Mouse (Mus musculus): ENCODE measurements around the gene Cyth1.

The Cyth1 gene

DNA sequence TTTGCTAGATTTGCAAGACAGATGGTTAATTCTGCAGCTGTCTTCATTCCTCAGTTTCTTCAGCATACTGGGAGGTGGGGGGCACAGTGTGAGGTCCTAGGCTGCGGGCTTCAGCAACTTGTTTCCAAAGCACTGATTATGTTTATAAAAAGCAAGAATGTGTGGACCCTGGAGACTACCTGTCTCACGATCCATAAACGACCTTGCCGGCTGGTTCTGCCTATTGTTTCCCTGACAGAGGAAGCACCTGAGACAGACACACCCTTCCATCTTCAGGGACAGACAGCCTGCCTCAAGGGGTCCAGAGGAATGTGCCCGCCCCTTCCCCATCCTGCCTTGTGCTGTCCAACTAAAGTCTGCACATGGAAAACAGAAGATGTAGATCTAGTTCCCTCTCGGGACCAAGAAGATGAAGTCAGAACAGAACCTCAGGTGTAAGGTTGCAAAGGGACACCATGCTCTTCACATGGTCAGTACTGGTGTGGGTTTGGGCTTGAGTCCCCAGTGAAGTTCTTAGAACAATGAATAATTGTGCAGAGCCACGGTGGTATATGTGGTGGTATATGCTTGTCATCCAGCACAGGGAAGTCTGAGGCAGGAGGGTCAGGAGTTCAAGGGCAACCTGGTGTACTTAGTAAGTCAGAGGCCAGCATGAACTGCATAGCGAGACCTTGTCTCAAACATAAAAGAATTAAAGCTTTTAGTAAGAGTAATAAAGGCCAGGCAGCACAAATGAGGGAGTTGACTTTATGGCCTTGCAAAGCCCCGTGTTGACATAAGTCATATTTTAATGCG lies 107.4 kb downstream of the Cyth1 start:
- in situ Hi-C loops (cut with MboI; ENCODE audit: low pct_unique_long_range_greater_than_20kb in 1 of 2, low sequenced_read_pairs in 2 of 2, unreplicated experiment in 1 of 2): no loop called here

GRCm38 (mm10) chr11:118138347-118138746 lies 110.0 kb downstream of the Cyth1 start:
- in situ Hi-C loops (cut with MboI; ENCODE audit: low pct_unique_long_range_greater_than_20kb in 1 of 2, low sequenced_read_pairs in 2 of 2, unreplicated experiment in 1 of 2): no loop called here

DNA sequence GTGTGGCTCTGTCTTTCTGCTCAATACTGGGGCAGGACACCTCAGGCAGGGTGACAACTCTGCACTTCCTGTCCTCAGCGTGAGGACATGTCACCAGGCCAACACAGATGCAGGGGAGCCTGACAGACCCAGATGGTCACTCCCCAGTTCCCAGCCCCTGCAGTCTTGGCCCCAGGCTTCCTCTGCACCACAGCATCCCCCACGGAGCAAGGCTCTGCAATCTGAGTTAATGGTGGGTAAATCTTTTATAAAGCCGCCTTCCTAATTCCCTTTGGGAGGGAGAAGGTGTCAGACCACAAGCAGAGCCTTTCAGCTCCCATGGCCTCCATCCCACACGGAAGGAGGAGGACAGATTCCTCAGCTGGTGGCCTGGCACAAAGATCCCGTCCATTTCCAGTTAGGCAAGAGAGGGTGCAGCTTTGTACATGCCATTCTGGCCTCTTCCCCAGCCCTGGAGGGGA lies 112.2 kb downstream of the Cyth1 start:
- in situ Hi-C loops (cut with MboI; ENCODE audit: low pct_unique_long_range_greater_than_20kb in 1 of 2, low sequenced_read_pairs in 2 of 2, unreplicated experiment in 1 of 2): no loop called here

GRCm38 (mm10) chr11:118135271-118135670 lies 113.1 kb downstream of the Cyth1 start:
- in situ Hi-C loops (cut with MboI; ENCODE audit: low pct_unique_long_range_greater_than_20kb in 1 of 2, low sequenced_read_pairs in 2 of 2, unreplicated experiment in 1 of 2): no loop called here

DNA sequence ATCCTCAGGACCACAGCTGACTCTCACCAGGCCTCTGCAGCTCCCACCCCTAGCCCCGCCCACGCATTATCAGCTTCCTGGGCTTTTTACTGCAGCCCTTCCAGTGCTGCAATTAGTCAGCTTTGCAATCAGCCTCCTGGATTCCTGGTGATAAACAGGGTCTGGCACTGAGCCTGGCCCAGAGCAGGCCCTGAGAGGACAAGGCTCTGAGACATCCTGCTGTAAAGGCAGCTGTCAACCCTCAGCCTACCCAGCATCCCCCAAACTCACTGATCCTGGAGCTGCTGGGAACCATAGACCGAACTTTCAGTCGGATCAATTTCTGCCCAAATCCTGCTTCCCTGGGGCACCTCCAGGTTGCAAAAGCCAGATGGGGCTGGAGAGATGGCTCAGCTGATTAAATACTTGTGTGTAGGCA lies 114.6 kb downstream of the Cyth1 start:
- in situ Hi-C loops (cut with MboI; ENCODE audit: low pct_unique_long_range_greater_than_20kb in 1 of 2, low sequenced_read_pairs in 2 of 2, unreplicated experiment in 1 of 2): no loop called here

DNA sequence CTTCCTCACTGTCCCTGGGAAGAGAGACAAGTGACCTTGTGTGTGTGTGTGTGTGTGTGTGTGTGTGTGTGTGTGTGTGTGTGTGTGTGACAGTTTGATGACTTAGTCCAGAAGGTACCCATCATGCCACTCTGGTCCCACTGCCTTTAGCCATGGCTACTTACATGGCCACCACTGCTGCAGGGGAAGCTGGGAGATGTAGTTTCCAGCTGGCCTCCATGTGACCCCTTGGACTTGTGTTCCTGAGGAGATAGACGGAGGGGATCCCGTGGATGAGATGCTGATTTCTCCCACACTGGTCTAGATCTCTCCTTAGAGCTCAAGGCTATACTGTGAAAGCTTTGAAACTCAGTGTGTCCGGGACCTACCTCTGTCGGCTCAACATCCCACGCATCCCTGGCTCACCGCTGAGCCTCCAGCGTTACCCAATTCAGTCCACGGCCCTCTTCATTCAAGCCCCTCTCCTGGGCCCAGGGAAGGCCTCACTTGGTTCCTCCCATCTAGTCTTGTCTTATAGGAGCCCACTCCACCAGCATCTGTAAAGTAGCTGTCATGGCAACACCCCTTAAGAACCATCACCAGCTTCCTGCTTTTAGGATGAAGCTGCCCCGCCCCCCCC lies 115.2 kb downstream of the Cyth1 start:
- in situ Hi-C loops (cut with MboI; ENCODE audit: low pct_unique_long_range_greater_than_20kb in 1 of 2, low sequenced_read_pairs in 2 of 2, unreplicated experiment in 1 of 2): no loop called here

DNA sequence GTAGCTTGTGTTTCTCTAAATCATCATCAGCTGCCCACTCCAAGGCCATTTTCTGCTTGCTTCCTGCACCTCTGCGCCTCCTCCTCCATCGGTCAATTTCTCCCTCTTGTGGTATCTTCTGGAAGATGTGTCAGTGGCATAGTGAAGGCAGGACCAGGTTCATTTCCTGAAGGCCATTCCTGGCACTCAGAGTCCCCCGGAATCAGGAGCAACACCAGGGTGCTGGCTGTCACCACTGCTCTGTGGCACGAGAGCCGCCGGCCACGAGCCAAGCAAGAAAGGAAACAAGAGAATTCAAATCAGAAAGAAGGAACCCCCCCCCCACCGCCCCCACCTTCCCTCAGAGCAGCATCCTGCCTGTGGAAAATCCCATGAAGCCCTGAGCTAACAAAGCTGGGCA lies 116.3 kb downstream of the Cyth1 start:
- in situ Hi-C loops (cut with MboI; ENCODE audit: low pct_unique_long_range_greater_than_20kb in 1 of 2, low sequenced_read_pairs in 2 of 2, unreplicated experiment in 1 of 2): no loop called here

- in situ Hi-C loops (cut with MboI; ENCODE audit: low pct_unique_long_range_greater_than_20kb in 1 of 2, low sequenced_read_pairs in 2 of 2, unreplicated experiment in 1 of 2): no loop called here
Measured at GRCm38 (mm10) chr11:118130534-118130933, 117.9 kb downstream of the Cyth1 start, which contains the start of gene Dnah17. Dnah17 (minus strand) TSS chr11:118130634.

DNA sequence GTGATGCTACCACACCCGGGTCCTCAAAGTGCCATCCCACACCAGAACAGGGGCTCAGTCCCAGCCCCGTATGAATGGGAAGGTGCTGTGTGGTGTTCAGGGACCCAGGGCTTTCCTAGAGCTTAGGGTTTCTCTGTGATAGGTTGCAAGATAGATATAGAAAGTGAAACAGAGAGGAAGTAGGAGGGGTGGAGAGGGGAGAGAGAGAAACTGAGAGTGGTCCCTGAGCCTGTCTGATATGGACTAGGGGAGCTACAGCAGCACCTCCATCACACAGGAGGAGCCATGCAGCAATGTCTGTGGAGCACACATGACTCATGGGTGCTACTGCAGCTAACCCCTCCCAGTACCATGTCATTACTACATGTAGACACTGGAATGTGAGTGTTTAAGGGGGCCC lies 118.6 kb downstream of the Cyth1 start:
- in situ Hi-C loops (cut with MboI; ENCODE audit: low pct_unique_long_range_greater_than_20kb in 1 of 2, low sequenced_read_pairs in 2 of 2, unreplicated experiment in 1 of 2): no loop called here

DNA sequence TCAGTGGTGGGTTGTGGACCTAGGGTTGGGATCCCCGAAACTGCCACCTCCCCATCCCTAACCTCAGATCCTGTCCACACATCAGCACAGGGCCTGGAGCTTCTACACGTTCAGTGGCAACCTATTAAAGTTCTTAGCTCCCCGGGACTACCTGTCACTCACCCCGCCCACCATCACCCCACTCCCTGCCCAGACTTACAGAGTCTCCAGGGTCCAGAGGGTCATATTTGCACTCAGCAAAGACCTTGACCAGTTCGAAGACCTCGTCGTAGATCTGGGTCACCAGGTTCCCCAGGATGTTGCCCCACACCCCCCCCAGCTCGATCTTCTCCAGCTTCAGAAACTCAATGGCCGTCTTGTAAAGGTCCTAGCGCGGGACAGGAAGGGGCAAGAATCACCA lies 126.8 kb downstream of the Cyth1 start:
- in situ Hi-C loops (cut with MboI; ENCODE audit: low pct_unique_long_range_greater_than_20kb in 1 of 2, low sequenced_read_pairs in 2 of 2, unreplicated experiment in 1 of 2): no loop called here

- in situ Hi-C loops (cut with MboI; ENCODE audit: low pct_unique_long_range_greater_than_20kb in 1 of 2, low sequenced_read_pairs in 2 of 2, unreplicated experiment in 1 of 2): no loop called here
Measured at GRCm38 (mm10) chr11:118118777-118119176, 129.6 kb downstream of the Cyth1 start.

DNA sequence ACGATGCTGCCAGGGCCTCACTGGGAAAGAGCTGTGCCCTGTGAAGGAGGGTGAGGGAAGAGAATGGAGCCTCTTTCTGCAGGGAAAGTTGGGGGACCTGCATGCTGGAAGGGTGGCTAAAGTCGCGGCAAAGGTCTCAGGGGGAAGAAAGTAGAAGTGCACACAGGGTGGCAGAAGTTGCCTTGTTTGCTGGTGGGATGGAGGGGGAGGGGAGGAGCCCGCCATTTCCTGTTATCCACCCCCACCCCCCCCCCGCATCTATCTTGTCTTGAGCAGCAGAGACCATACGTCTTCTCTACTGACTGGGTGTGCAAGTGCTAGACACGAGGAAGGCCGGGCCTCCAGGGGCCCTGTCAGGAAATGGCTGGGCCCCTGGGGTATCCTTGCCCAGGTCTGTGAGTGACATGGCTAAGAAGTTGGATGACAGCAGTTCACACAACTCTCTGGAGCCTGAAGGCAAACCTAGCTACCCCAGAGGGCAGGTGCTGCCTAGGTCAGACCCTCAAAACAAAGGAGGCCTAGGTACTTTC lies 133.7 kb downstream of the Cyth1 start:
- in situ Hi-C loops (cut with MboI; ENCODE audit: low pct_unique_long_range_greater_than_20kb in 1 of 2, low sequenced_read_pairs in 2 of 2, unreplicated experiment in 1 of 2): no loop called here

DNA sequence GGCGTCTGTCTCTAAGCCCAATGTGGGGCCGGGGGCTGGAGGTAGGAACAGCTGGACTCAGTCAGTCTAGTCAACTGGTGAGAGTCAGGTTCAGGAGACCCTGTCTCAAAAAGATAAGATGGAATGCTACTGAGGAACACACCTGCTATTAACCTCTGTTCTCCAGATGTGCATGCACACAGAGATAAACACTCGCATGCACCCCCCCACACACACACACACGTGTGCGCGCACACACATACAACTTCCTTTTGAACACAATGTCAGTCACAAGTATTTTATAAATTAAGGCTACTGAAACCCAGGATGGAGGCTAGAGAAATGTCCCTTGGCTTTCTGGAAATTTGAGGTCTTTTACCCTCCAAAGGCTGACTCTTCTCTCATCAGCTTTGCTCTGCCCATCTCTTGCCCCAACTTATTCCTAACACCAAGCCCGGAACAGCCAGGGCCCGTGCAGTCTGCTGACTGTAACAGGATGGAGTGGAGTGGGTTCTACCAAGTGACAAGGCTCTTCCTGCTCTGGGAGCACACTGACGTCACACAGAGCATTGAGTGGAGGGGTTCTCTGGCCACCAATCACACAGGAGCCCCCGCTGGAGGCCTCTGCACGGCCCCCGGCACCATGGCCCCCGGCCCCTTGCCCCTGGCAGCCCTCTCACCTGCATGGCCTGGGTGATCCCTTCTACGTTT lies 134.7 kb downstream of the Cyth1 start:
- in situ Hi-C loops (cut with MboI; ENCODE audit: low pct_unique_long_range_greater_than_20kb in 1 of 2, low sequenced_read_pairs in 2 of 2, unreplicated experiment in 1 of 2): no loop called here

GRCm38 (mm10) chr11:118104001-118104400 lies 144.4 kb downstream of the Cyth1 start:
- in situ Hi-C loops (cut with MboI; ENCODE audit: low pct_unique_long_range_greater_than_20kb in 1 of 2, low sequenced_read_pairs in 2 of 2, unreplicated experiment in 1 of 2): no loop called here

DNA sequence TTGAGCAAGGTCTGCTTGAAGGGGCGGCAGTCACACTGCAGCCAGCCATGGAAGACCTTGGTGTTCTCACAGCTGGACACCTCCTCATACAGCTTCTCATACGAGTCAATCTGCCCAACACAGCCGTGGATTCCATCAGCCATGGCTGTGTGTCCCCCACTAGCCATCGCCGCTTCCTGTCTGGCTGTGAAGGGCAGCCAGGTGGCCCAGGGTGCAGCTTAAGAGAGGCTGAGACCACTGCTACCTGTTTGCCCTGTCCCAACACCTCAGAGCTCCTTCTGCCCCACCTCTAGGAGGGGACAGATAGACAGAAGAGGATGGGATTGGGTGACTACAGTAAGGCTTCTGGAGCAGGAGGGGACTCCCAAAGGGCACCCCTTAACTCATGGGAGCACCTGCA lies 145.0 kb downstream of the Cyth1 start:
- in situ Hi-C loops (cut with MboI; ENCODE audit: low pct_unique_long_range_greater_than_20kb in 1 of 2, low sequenced_read_pairs in 2 of 2, unreplicated experiment in 1 of 2): no loop called here

DNA sequence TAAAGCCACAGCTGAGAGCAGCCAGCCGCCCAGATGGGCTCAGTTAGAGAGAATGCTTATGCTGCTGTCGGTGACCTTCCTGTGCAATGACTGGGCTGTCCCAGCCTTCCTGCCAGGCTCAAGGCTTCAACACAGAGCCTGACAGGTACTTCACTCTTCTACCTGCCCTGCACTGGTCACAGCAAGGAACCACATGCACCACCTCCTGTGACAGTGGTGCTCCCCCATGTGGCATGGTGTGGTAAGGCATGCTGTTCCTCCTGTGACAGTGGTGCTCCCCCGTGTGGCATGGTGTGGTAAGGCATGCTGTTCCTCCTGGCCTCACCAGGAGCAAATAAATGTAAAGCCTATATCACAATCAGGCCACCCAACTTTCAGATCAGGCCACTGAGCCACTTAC lies 145.6 kb downstream of the Cyth1 start:
- in situ Hi-C loops (cut with MboI; ENCODE audit: low pct_unique_long_range_greater_than_20kb in 1 of 2, low sequenced_read_pairs in 2 of 2, unreplicated experiment in 1 of 2): no loop called here

DNA sequence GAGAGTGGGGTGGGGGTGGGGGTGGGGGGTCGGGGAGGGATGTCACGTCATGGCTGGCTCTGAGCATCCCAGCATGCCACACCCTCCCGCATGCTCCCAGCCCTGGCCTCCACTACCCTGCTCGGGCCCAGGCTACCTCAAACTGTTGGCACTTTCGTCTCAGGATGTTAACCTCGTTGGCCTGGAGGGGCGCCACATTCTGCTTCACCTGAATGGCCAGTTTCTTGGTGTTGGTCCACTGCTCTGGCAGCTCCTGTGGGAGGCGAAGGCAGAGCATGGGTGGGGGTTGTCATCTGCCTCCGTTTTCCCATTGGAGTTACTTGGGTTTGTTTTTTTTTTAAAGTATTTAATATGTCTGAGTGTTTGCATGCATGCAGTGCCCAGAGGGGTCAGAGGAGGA lies 147.3 kb downstream of the Cyth1 start:
- in situ Hi-C loops (cut with MboI; ENCODE audit: low pct_unique_long_range_greater_than_20kb in 1 of 2, low sequenced_read_pairs in 2 of 2, unreplicated experiment in 1 of 2): no loop called here

GRCm38 (mm10) chr11:118096736-118097135 lies 151.7 kb downstream of the Cyth1 start:
- in situ Hi-C loops (cut with MboI; ENCODE audit: low pct_unique_long_range_greater_than_20kb in 1 of 2, low sequenced_read_pairs in 2 of 2, unreplicated experiment in 1 of 2): no loop called here

- in situ Hi-C loops (cut with MboI; ENCODE audit: low pct_unique_long_range_greater_than_20kb in 1 of 2, low sequenced_read_pairs in 2 of 2, unreplicated experiment in 1 of 2): no loop called here
Measured at GRCm38 (mm10) chr11:118095004-118095403, 153.4 kb downstream of the Cyth1 start.

Data from mouse embryonic stem cell (cell line).